Mouse (Mus musculus) ZHBTc4 (cell line): ENCODE results near the gene Map4k3.
A peak's percentile ranks its signal among the peaks of the same experiment; 100 is the strongest.
"Not testable (repeated sequence)": the region's sequence is repeated elsewhere in the genome, so short reads cannot be mapped to it uniquely, and the experiment has no call there.

Experiments used
- DNase-seq: peaks from one replicate; pipeline ENCODE4 v3.0.0-alpha.2; 2011; ENCODE audit warnings: low read depth, low spot score

Map4k3 gene

DNA sequence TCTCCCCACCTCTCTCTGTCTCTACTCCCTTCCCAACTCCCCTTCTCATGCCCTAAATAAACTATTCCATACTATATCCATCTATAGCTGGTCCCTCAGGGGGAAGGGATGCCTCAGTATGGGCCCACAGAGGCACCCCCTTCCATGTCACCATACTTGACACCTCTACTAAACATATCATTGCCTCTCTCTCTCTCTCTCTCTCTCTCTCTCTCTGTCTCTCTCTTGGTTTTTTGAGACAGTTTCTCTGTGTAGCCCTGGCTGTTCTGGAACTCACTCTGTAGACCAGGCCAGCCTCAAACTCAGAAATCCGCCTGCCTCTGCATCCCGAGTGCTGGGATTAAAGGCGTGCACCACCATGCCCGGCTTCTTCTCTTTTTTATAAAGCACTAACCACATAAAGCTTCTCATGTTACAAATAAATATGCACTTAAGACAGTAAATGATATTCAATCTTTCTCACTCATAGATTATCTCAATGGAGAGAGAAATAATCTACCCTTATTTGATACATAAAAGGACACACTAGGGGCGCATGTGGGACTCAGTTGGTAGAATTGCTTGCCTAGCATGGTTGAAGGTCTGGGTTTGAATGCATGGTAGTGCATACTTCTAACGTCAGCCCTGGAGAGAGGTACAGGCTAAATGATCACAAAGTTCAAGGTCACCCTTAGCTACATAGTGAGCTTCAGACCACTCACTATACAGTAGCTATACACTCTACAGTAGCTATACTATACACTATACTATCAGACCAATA lies 159.3 kb downstream of the Map4k3 start:
- no peak for DNase-seq

GRCm38 (mm10) chr17:80568441-80568840 lies 159.8 kb downstream of the Map4k3 start:
- DNase-seq: no peak

- DNase-seq: peak; percentile 52
Observed at GRCm38 (mm10) chr17:80564611-80564924, 163.7 kb downstream of the Map4k3 start.

DNA sequence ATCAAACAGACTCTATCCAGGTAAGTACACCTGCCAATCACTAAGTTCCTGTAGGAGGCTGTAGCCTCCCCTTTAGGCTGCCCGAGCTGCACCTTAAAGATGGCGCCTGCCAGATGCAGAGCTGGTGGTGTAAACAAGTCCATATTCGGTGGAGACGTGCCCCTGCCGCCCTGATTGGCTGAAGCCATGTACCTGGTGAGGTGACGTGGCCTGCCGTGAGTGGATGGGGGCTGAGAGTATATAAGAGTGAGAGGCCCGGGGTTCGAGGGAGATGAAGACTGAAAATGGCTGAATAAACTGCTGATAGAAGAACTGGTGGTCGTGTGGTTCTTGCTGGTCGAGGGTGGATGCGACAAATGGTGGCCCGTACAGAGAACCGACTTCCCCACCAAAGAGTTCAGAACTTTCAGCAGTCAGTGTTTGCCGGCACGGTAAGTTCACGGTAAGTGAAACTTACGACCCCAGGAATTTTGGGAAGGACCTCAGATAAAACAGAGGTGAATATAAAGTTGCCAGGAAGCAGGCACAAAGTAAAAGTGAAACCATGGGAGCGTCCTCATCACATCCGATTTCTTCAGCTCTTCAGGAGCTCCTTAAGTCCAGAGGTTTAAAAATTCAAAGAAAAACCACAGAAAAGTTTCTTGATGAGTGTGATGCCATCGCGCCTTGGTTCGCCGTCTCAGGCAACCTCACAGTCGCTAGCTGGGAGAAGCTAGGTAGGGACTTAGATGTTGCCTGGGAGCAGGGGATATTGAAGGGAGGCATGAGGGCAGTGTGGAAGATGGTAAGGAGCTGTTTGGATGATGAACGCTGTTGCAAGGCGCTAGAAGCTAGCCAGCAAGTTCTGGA lies 164.3 kb downstream of the Map4k3 start:
- not testable (repeated sequence) for DNase-seq

- DNase-seq: peak; percentile 77
Observed at GRCm38 (mm10) chr17:80562792-80563191, 165.5 kb downstream of the Map4k3 start.

GRCm38 (mm10) chr17:80560669-80561401 lies 167.4 kb downstream of the Map4k3 start:
- DNase-seq: peak; percentile 71

- DNase-seq: no peak
Observed at GRCm38 (mm10) chr17:80559745-80560144, 168.5 kb downstream of the Map4k3 start.

DNA sequence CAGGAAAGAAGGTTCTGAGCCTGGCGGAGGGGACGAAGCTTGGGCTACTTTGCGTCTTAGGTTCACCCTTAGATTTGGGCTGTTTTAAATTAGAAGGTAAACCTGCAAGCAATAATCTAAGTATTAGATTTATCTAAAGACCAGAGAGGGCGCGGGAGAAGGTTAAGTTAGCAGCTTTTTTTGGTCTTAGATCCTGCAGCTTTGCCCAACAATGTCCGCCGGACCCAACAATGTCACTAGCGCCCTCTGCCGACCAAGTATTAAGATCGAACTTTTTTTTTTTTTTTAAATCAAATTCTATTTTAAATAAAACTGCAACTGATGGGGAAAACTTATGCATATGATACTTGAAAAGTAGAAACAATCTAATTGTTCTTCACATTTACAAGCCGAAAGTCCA lies 169.2 kb downstream of the Map4k3 start:
- DNase-seq: peak; percentile 48

DNA sequence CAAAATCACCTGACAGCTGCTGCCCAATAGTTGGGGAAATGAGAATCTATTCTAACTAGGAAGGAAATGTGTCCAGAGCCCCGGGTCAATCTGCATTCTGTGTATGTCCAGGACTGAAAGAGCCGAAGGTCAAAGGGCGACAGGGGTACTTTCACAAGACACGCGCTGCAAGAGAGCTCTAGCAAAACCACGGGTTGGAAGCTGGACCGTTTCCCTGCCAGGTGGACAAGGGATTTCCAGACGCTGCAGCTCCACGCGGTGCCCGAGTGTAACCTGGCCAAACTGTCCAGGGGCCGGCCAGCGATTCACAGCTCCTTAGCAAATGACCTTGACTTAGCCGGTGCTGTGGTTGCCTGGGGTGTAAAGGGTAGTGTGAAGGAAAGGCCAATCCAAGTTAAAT lies 169.7 kb downstream of the Map4k3 start:
- no peak for DNase-seq

DNA sequence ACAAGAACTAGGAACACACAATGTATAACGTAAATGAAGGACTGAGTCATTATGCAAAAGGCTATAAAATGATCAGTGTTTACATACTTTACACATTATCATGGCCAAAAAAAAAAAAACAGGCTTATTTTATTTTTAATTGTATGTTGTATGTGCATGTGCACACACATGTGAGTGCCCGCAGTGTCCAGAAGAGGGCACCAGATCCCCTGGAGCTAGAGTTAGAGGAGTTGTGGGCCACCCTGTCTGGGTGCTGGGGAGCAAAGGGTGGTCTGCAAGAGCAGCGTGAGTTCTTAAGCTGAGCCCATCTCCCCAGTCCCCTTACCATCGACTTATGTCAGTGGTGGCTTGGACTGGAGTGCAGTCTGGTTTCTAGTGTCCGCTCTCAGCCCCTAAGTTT lies 170.8 kb downstream of the Map4k3 start:
- peak; percentile 39 for DNase-seq

GRCm38 (mm10) chr17:80553318-80554270 lies 174.7 kb downstream of the Map4k3 start:
- peak; percentile 77 for DNase-seq

DNA sequence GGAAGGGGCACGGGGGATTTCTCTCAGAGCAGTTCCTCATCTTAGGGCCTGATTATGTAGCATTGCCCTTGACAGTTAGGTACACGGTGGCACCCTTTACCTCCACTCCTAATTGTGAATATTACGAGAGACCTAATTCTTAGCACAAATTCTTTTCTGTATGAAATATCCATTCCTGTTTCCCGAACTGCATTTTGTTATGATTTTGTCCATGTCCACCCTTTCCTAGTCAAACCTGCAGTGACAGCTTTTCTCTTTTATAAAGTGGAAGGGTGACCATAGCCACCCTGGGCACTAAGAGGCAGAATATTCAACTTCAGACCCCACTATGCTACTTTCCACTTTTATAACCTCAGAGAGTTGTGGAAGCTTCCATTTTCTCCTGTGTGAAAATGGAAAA lies 175.6 kb downstream of the Map4k3 start:
- DNase-seq: no peak

DNA sequence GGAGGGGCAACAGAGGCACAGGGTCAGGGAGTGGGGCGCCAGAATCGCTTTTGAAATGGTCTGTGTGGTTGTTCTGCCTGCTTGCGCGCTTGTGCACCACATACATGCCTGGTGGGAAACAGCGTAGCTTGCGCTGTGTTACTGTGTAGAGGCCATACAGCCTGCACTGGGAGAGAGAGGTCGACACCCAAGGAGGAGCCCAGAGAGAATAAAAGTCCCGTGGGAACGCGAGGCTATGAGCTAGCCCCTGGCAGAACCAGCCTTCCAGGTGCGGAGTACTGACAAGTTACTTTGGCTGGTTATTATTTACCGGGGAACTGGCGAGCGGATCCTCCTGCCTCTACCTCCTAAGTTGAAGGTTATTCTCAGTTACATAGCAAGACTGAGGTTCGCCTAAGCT lies 177.3 kb downstream of the Map4k3 start:
- DNase-seq: no peak

DNA sequence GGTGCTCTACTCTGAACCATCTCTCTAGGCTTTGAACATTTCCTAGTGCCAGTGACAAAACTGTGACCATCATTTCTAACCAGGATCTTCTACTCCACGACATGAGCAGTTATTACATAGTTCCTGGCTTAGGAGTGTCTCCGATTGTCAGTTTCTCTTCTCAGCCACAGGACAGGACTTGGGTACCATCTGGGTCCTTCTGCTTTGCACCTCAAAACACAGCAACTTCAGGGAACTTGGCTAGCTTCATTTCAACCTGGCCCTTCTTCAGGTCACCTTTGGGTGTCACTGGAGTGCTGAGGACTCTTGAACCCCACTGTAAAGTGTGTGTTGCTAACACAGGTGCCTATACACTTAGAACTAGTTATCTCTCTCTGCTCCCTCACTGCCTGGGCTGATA lies 181.4 kb downstream of the Map4k3 start:
- no peak for DNase-seq

DNA sequence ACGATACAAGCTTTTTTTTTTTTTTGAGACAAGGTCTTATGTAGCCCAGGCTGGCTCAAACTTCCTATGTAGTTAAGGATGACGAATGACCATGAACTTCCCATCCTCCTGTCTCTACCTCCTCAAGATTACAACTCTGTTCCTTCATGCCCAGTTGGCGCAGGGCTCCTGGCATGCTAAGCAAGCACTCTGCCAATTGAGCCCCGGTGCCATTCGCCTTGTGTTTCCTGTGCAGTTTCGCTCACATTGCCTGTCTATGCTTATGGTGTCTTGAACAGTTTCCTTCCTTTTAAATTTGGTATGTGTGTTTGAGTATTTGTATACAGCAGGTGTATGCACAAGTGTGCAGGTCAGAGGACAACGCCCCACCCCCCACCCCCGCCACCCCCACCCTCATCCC lies 182.1 kb downstream of the Map4k3 start:
- no peak for DNase-seq

DNA sequence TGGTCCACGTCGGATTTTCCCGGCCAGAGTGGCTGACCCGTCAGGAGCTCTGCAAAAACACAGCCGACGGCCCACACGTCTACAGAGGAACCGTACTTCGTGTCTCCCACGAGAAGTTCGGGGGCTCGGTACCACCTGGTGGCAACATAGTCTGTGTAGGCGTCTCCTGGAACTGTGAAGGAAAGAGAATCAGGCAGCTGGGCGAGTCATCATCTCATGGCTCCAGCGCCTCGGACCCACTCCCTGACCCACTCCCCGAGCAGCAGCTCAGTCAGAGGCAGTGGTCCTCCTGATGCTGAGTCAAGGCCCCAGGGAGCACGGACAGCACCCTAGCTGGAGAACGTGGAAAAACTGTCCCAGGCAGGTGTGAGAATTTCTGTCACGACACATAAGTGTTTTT lies 184.6 kb downstream of the Map4k3 start:
- DNase-seq: no peak

DNA sequence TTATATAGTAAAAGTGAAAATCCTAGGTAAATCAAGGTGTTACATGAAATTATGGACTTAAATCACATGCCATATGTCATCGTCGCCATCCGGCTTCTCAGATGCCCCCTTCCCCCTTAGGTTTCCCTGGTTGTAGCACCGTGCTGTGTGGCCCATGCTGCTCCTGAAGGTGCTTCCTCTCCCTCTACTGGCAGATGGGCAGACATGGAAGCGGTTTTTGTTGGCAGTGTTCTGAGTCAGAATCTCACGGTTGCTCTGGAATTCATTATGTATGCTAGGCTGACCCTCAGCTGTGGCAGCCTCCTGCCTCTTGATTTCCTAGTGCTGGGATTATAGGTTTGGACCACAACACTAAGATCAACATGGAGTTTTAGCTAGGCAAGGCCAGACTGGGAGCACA lies 191.1 kb downstream of the Map4k3 start:
- DNase-seq: no peak

DNA sequence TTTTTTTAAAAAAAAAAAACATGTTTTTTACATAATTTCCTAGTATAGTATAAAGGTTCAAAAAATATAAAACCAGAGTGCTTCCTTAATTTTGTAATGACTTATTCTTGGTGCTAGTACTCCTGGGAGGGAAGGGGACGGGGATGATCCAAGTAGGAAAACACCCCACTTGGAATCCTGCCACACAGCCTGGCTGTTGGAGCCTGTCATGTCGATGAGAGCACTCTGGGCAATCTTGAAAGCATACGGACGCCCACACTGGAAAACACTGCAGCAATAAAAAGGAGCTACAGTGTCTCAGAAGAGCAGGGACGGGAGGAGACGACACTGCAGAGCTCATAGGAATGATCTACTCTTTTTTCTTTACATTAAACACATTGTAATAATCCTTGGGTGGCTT lies 192.7 kb downstream of the Map4k3 start:
- no peak for DNase-seq

- DNase-seq: not testable (repeated sequence)
Observed at GRCm38 (mm10) chr17:80531351-80531750, 196.9 kb downstream of the Map4k3 start.
